Comparison of ENCODE assay signal across 15 mouse cellular contexts in genomic region chr11:103859933-103860610, GRCm38 (mm10).
DNase-seq lines count a peak whose midpoint lies in the region; ATAC-seq and TF ChIP-seq lines count a peak whose summit lies in the region.
"Had no signal": no experiment of that assay in that cellular context is flagged by ENCODE, and none has a peak within 500 bp of the region (broad histone marks: within the 10 kb centered on the region; RNA-seq: fewer than 3 reads in every experiment).

No protein-coding gene starts in this region.

- no peaks in the 10 kb centered on the region for H3K27me3 ChIP-seq in forebrain, embryonic 11.5 days (ENCODE audit: control insufficient read depth, insufficient read depth, low read length)
- H3K27me3 ChIP-seq in forebrain, embryonic 16.5 days (replicated peaks; ENCODE audit: control insufficient read depth, insufficient read depth, low read length), result no peaks in the 10 kb centered on the region
- H3K27me3 ChIP-seq in midbrain, embryonic 13.5 days, result no peaks in the 10 kb centered on the region
- H3K27me3 ChIP-seq in neural tube, embryonic 15.5 days (replicated peaks), result no peaks in the 10 kb centered on the region
- H3K27me3 ChIP-seq: hindbrain, embryonic 15.5 days; kidney, embryonic 15.5 days had no signal

- no peak for DNase-seq in forebrain, embryonic 11.5 days (ENCODE audit: low spot score)
- DNase-seq in lung, postnatal 10 days, result peak; percentile 7
- no peak for DNase-seq in lung, adult 2 months
- DNase-seq in NIH3T3 (ENCODE audit: low read depth), result peak; percentile 24
- DNase-seq in adrenal gland, adult 8-10 months, result no peak
- DNase-seq: adrenal gland, postnatal 36 days; cerebellum, postnatal 14 days; heart, adult 18-20 months had no signal

- WGBS in forebrain, embryonic 11.5 days, result 67% methylated on average over 4 of the region's 4 CpGs
- WGBS in forebrain, embryonic 16.5 days, result 61% methylated on average over 4 of the region's 4 CpGs
- 64% methylated on average over 4 of the region's 4 CpGs for WGBS in lung, adult 2 months
- 60% methylated on average over 4 of the region's 4 CpGs for WGBS in midbrain, embryonic 13.5 days
- 86% methylated on average over 4 of the region's 4 CpGs for WGBS in neural tube, embryonic 15.5 days

- no peak for TF ChIP-seq POLR2A in lung, adult 2 months (IDR thresholded peaks at IDR 0.05; ENCODE audit: borderline replicate concordance, extremely low read depth, low read depth, low read length)

- no peak overlapping the region for H3K4me2 ChIP-seq in forebrain, embryonic 11.5 days (ENCODE audit: low read depth, low read length, severe bottlenecking)
- no peak overlapping the region for H3K4me2 ChIP-seq in forebrain, embryonic 16.5 days (ENCODE audit: low read length)
- no peak overlapping the region for H3K4me2 ChIP-seq in midbrain, embryonic 13.5 days (replicated peaks)
- H3K4me2 ChIP-seq in neural tube, embryonic 15.5 days, result no peak overlapping the region
- H3K4me2 ChIP-seq: hindbrain, embryonic 15.5 days; kidney, embryonic 15.5 days had no signal

- no peak overlapping the region for H3K9ac ChIP-seq in forebrain, embryonic 11.5 days (ENCODE audit: low read length)
- no peak overlapping the region for H3K9ac ChIP-seq in forebrain, embryonic 16.5 days (replicated peaks; ENCODE audit: low read depth, low read length)
- H3K9ac ChIP-seq in midbrain, embryonic 13.5 days (replicated peaks), result no peak overlapping the region
- no peak overlapping the region for H3K9ac ChIP-seq in neural tube, embryonic 15.5 days (replicated peaks)
- H3K9ac ChIP-seq: hindbrain, embryonic 15.5 days; kidney, embryonic 15.5 days; liver, embryonic 14.5 days had no signal

- 0 out of 2 replicates have a peak overlapping the region, but pooled peaks have one; percentile 7 for H3K27ac ChIP-seq in forebrain, embryonic 11.5 days (ENCODE audit: low read depth, low read length)
- no peak overlapping the region for H3K27ac ChIP-seq in forebrain, embryonic 16.5 days (ENCODE audit: low read length)
- H3K27ac ChIP-seq in midbrain, embryonic 13.5 days, result peak overlapping the region; percentile 36; the same call in 1 of the 2 replicates
- no peak overlapping the region for H3K27ac ChIP-seq in neural tube, embryonic 15.5 days (replicated peaks)
- H3K27ac ChIP-seq: hindbrain, embryonic 15.5 days; kidney, embryonic 15.5 days; liver, embryonic 14.5 days had no signal

- H3K4me1 ChIP-seq in forebrain, embryonic 11.5 days (replicated peaks; ENCODE audit: control insufficient read depth, insufficient read depth, low read length), result no peaks in the 10 kb centered on the region
- no peaks in the 10 kb centered on the region for H3K4me1 ChIP-seq in forebrain, embryonic 16.5 days (replicated peaks; ENCODE audit: control insufficient read depth, insufficient read depth, low read length)
- no peaks in the 10 kb centered on the region for H3K4me1 ChIP-seq in lung, adult 2 months (ENCODE audit: control insufficient read depth, insufficient read depth, low read length)
- H3K4me1 ChIP-seq in midbrain, embryonic 13.5 days (replicated peaks), result peaks cover 14% of the 10 kb centered on the region
- H3K4me1 ChIP-seq in neural tube, embryonic 15.5 days, result no peaks in the 10 kb centered on the region
- H3K4me1 ChIP-seq: hindbrain, embryonic 15.5 days; kidney, embryonic 15.5 days had no signal

- ATAC-seq in forebrain, embryonic 11.5 days (replicated peaks; ENCODE audit: low FRiP score), result no peak
- ATAC-seq in forebrain, embryonic 16.5 days, result no peak
- ATAC-seq in midbrain, embryonic 13.5 days, result no peak
- no peak for ATAC-seq in neural tube, embryonic 15.5 days (ENCODE audit: low FRiP score)
- ATAC-seq: activated CD4-positive, CD25-positive, alpha-beta regulatory T cell, adult 4 months had no signal

- H3K36me3 ChIP-seq in forebrain, embryonic 11.5 days (ENCODE audit: control insufficient read depth, insufficient read depth, low read length), result no peaks in the 10 kb centered on the region; the same call in 1 of the 2 replicates
- peaks cover 3% of the 10 kb centered on the region; the same call in 1 of the 2 replicates for H3K36me3 ChIP-seq in forebrain, embryonic 16.5 days (ENCODE audit: control insufficient read depth, insufficient read depth)
- peaks cover 49% of the 10 kb centered on the region for H3K36me3 ChIP-seq in midbrain, embryonic 13.5 days
- peaks cover 53% of the 10 kb centered on the region for H3K36me3 ChIP-seq in neural tube, embryonic 15.5 days

- H3K4me3 ChIP-seq in forebrain, embryonic 11.5 days (ENCODE audit: low read depth, low read length), result no peak overlapping the region
- H3K4me3 ChIP-seq in forebrain, embryonic 16.5 days (replicated peaks; ENCODE audit: low read length), result no peak overlapping the region
- no peak overlapping the region for H3K4me3 ChIP-seq in lung, adult 2 months (replicated peaks; ENCODE audit: extremely low read depth, low read depth, low read length)
- no peak overlapping the region for H3K4me3 ChIP-seq in midbrain, embryonic 13.5 days (replicated peaks)
- no peak overlapping the region for H3K4me3 ChIP-seq in neural tube, embryonic 15.5 days (replicated peaks)
- H3K4me3 ChIP-seq: hindbrain, embryonic 15.5 days; kidney, embryonic 15.5 days had no signal

- no peak for TF ChIP-seq CTCF in lung, adult 2 months (IDR thresholded peaks at IDR 0.05; ENCODE audit: insufficient read depth, low read length)

- no peaks in the 10 kb centered on the region for H3K9me3 ChIP-seq in forebrain, embryonic 11.5 days (ENCODE audit: control insufficient read depth, low read length)
- H3K9me3 ChIP-seq in forebrain, embryonic 16.5 days (ENCODE audit: control insufficient read depth, low read length), result no peaks in the 10 kb centered on the region
- H3K9me3 ChIP-seq in midbrain, embryonic 13.5 days, result no peaks in the 10 kb centered on the region
- no peaks in the 10 kb centered on the region for H3K9me3 ChIP-seq in neural tube, embryonic 15.5 days (replicated peaks)
- H3K9me3 ChIP-seq: hindbrain, embryonic 15.5 days; kidney, embryonic 15.5 days had no signal

Comparison
In these comparisons a context has a peak if more than half of its experiments do, and no peak if none do; other contexts are left out.
1. DNase-seq: peak in lung, postnatal 10 days (single experiment) and NIH3T3 (single experiment); none in forebrain, embryonic 11.5 days (single experiment), lung, adult 2 months (single experiment) and adrenal gland, adult 8-10 months (single experiment).
2. H3K27ac ChIP-seq: peak in forebrain, embryonic 11.5 days (single experiment) and midbrain, embryonic 13.5 days (single experiment); none in forebrain, embryonic 16.5 days (single experiment) and neural tube, embryonic 15.5 days (single experiment).